Comparison of ENCODE assay signal across 29 mouse cellular contexts in genomic region chr6:34171748-34172457, GRCm38 (mm10). TPM values are rescaled to one million over a fixed set of nuclear protein-coding genes. Genes with fewer than 3 reads are reported as not detected.
DNase-seq lines count a peak whose midpoint lies in the region; ATAC-seq lines count a peak whose summit lies in the region.
"Had no signal": no experiment of that assay in that cellular context is flagged by ENCODE, and none has a peak within 500 bp of the region (broad histone marks: within the 10 kb centered on the region; RNA-seq: fewer than 3 reads in every experiment).

No protein-coding gene starts in this region.

- H3K36me3 ChIP-seq in kidney, embryonic 14.5 days (ENCODE audit: control insufficient read depth, insufficient read depth, low read length): peaks cover 30% of the 10 kb centered on the region

- H3K9ac ChIP-seq in kidney, embryonic 14.5 days (ENCODE audit: low read depth, low read length): no peak overlapping the region
- H3K9ac ChIP-seq: embryonic facial prominence, embryonic 12.5 days; forebrain, embryonic 12.5 days; hindbrain, embryonic 13.5 days; limb, embryonic 13.5 days; lung, embryonic 15.5 days; midbrain, embryonic 15.5 days had no signal

- no peaks in the 10 kb centered on the region for H3K27me3 ChIP-seq in kidney, embryonic 14.5 days (ENCODE audit: control insufficient read depth, insufficient read depth, low read length)
- H3K27me3 ChIP-seq: embryonic facial prominence, embryonic 12.5 days; forebrain, embryonic 12.5 days; hindbrain, embryonic 13.5 days; limb, embryonic 13.5 days; lung, embryonic 15.5 days; midbrain, embryonic 15.5 days had no signal

- no peak for ATAC-seq in kidney, embryonic 14.5 days (ENCODE audit: low FRiP score, low TSS enrichment)
- ATAC-seq: intestine, postnatal 0 days; midbrain, embryonic 15.5 days had no signal

- H3K4me2 ChIP-seq in kidney, embryonic 14.5 days (replicated peaks; ENCODE audit: low read depth, low read length): no peak overlapping the region
- H3K4me2 ChIP-seq: embryonic facial prominence, embryonic 12.5 days; forebrain, embryonic 12.5 days; heart, embryonic 11.5 days; hindbrain, embryonic 13.5 days; limb, embryonic 13.5 days; liver, embryonic 11.5 days; lung, embryonic 15.5 days; midbrain, embryonic 15.5 days had no signal

- H3K4me3 ChIP-seq in kidney, embryonic 14.5 days (ENCODE audit: low read length): no peak overlapping the region
- H3K4me3 ChIP-seq: embryonic facial prominence, embryonic 12.5 days; forebrain, embryonic 12.5 days; hindbrain, embryonic 13.5 days; limb, embryonic 13.5 days; lung, embryonic 15.5 days; midbrain, embryonic 10.5 days; midbrain, embryonic 15.5 days had no signal

- 81% methylated on average over 12 of the region's 12 CpGs for WGBS in kidney, embryonic 14.5 days

- no peaks in the 10 kb centered on the region for H3K9me3 ChIP-seq in kidney, embryonic 14.5 days (ENCODE audit: control insufficient read depth, low read length)
- H3K9me3 ChIP-seq: embryonic facial prominence, embryonic 12.5 days; forebrain, embryonic 12.5 days; G1E; hindbrain, embryonic 13.5 days; limb, embryonic 13.5 days; lung, embryonic 15.5 days; midbrain, embryonic 10.5 days; midbrain, embryonic 15.5 days had no signal

- peaks cover 6% of the 10 kb centered on the region; the same call in 1 of the 2 replicates for H3K4me1 ChIP-seq in kidney, embryonic 14.5 days (ENCODE audit: control insufficient read depth, insufficient read depth, low read length)

- DNase-seq in thymus, postnatal 14 days: peak; percentile 57
- DNase-seq in thymus, postnatal 4 days: no peak
- peak; percentile 57 for DNase-seq in R1 (ENCODE audit: low read depth, low spot score)
- peak; percentile 47 to 53 for DNase-seq in kidney, postnatal 36 days
- DNase-seq in spleen, postnatal 14 days (ENCODE audit: low spot score in 2 of 2): no peak
- no peak for DNase-seq in layer of hippocampus, adult 18-20 months (ENCODE audit: low spot score in 2 of 2)
- no peak for DNase-seq in frontal cortex, postnatal 25 days (ENCODE audit: low spot score in 2 of 2)
- DNase-seq: B cell, adult 2 months; cerebellum, adult 2 months; cerebellum, postnatal 14 days; gastrocnemius, postnatal 36 days; heart, adult 18-20 months; heart, postnatal 36 days; right cerebral cortex, adult 18-20 months; spleen, adult 18-20 months; thymus, adult 18-20 months had no signal

- H3K27ac ChIP-seq in kidney, embryonic 14.5 days (ENCODE audit: low read depth, low read length): 0 out of 2 replicates have a peak overlapping the region, but pooled peaks have one; percentile 24
- H3K27ac ChIP-seq: embryonic facial prominence, embryonic 12.5 days; forebrain, embryonic 12.5 days; hindbrain, embryonic 13.5 days; limb, embryonic 13.5 days; lung, embryonic 15.5 days; midbrain, embryonic 10.5 days; midbrain, embryonic 15.5 days; stomach, postnatal 0 days had no signal

RNA-seq across cellular contexts. Expression of gene Slc35b4, which starts 5.0 kb away (rescaled TPM):
- polyA plus RNA-seq in kidney, embryonic 14.5 days (2014; fragmentation: Nextera tagmentation; extraction: Ambion mirVana): 28.4 and 64.8 TPM in 2 replicates
- total RNA-seq in layer of hippocampus, adult 18-20 months (2021): 10 to 100 TPM; 60.3 to 61.8 TPM

Comparison
In these comparisons a context has a peak if more than half of its experiments do, and no peak if none do; other contexts are left out.
1. DNase-seq: peak in thymus, postnatal 14 days (single experiment), R1 (single experiment) and kidney, postnatal 36 days (2 of 2); none in thymus, postnatal 4 days (single experiment), spleen, postnatal 14 days (0 of 2), layer of hippocampus, adult 18-20 months (0 of 2) and frontal cortex, postnatal 25 days (0 of 2).